ENCODE assay signal across 8 mouse cellular contexts in genomic region chr9:108573774-108574690, GRCm38 (mm10). TPM values are rescaled to one million over a fixed set of nuclear protein-coding genes. Genes with fewer than 3 reads are reported as not detected.
DNase-seq lines count a peak whose midpoint lies in the region; ATAC-seq and TF ChIP-seq lines count a peak whose summit lies in the region.

No protein-coding gene starts in this region.

- H3K9ac ChIP-seq in midbrain, embryonic 15.5 days: no peak overlapping the region

- peaks cover 72% of the 10 kb centered on the region for H3K4me1 ChIP-seq in embryonic facial prominence, embryonic 10.5 days
- H3K4me1 ChIP-seq in midbrain, embryonic 15.5 days: peaks cover 67% of the 10 kb centered on the region

- intact Hi-C loops in gastrocnemius, adult 2 months (cut with DNase I): no loop called here
- intact Hi-C loops in gastrocnemius, postnatal 36 days (cut with DNase I): no loop called here

- DNase-seq in gastrocnemius, adult 2 months: peak; percentile 56
- DNase-seq in gastrocnemius, postnatal 36 days: no peak
- DNase-seq in urinary bladder, postnatal 14 days (ENCODE audit: low spot score): peak; percentile 59
- DNase-seq in urinary bladder, adult 2 months (ENCODE audit: low spot score): no peak
- DNase-seq in embryonic facial prominence, embryonic 10.5 days (ENCODE audit: low spot score): peak; percentile 85
- peak; percentile 84 for DNase-seq in kidney, postnatal 10 days

- H3K9me3 ChIP-seq in embryonic facial prominence, embryonic 10.5 days: no peaks in the 10 kb centered on the region
- no peaks in the 10 kb centered on the region for H3K9me3 ChIP-seq in midbrain, embryonic 15.5 days

- H3K4me3 ChIP-seq in gastrocnemius, adult 2 months: no peak overlapping the region
- peak overlapping the region; percentile 71; the same call in 1 of the 2 replicates for H3K4me3 ChIP-seq in embryonic facial prominence, embryonic 10.5 days
- H3K4me3 ChIP-seq in midbrain, embryonic 15.5 days: no peak overlapping the region

- no peak overlapping the region for H3K27ac ChIP-seq in gastrocnemius, adult 2 months
- no peak overlapping the region for H3K27ac ChIP-seq in embryonic facial prominence, embryonic 10.5 days (replicated peaks)
- H3K27ac ChIP-seq in midbrain, embryonic 15.5 days: no peak overlapping the region

- H3K4me2 ChIP-seq in midbrain, embryonic 15.5 days: peak overlapping the region; percentile 72; the same call in 1 of the 2 replicates

- 50% methylated on average over 26 of the region's 26 CpGs for WGBS in embryonic facial prominence, embryonic 10.5 days
- WGBS in midbrain, embryonic 15.5 days: 50% methylated on average over 26 of the region's 26 CpGs

- no peaks in the 10 kb centered on the region for H3K27me3 ChIP-seq in embryonic facial prominence, embryonic 10.5 days (replicated peaks; ENCODE audit: low read depth, poor library complexity, severe bottlenecking)
- H3K27me3 ChIP-seq in midbrain, embryonic 15.5 days (replicated peaks): no peaks in the 10 kb centered on the region

- no peak for ATAC-seq in midbrain, embryonic 15.5 days (replicated peaks)
- no peak for ATAC-seq in monocyte, adult 5-6 weeks (replicated peaks; ENCODE audit: insufficient number of reproducible peaks, low FRiP score, low TSS enrichment, poor library complexity, severe bottlenecking)

- peaks cover 67% of the 10 kb centered on the region for H3K36me3 ChIP-seq in embryonic facial prominence, embryonic 10.5 days (replicated peaks)
- H3K36me3 ChIP-seq in midbrain, embryonic 15.5 days (replicated peaks): peaks cover 29% of the 10 kb centered on the region

- peak; percentile 40 for TF ChIP-seq CTCF in gastrocnemius, adult 2 months (IDR thresholded peaks at IDR 0.05)

RNA-seq across cellular contexts. Expression of gene Dalrd3, which starts 4.3 kb away (rescaled TPM):
- total RNA-seq in gastrocnemius, adult 2 months (2021): 10 to 100 TPM in 1 of 2 experiments, 1 to 10 TPM in 1; 8.0 to 11.3 TPM
- 10 to 100 TPM; 10.1 to 12.3 TPM for total RNA-seq in gastrocnemius, postnatal 36 days (2021)
- 120 and 184 TPM in 2 replicates for polyA plus RNA-seq in urinary bladder, adult 2 months (2012; rRNA removed)
- polyA plus RNA-seq in embryonic facial prominence, embryonic 10.5 days (2016; fragmentation: Nextera tagmentation; extraction: Ambion mirVana): 191 and 200 TPM in 2 replicates
- 336 and 351 TPM in 2 replicates for polyA plus RNA-seq in midbrain, embryonic 15.5 days (2015; fragmentation: Nextera tagmentation; extraction: Ambion mirVana)
- 30.3 to 61.1 TPM (median 44.8 TPM) in 3 replicates for total RNA-seq in monocyte, adult 5-6 weeks (2017)

RNA-seq across cellular contexts. Expression of gene Wdr6, which starts 4.5 kb away (rescaled TPM):
- total RNA-seq in gastrocnemius, adult 2 months (2021): 1 to 10 TPM; 6.7 to 7.3 TPM
- 1 to 10 TPM; 4.6 to 5.6 TPM for total RNA-seq in gastrocnemius, postnatal 36 days (2021)
- polyA plus RNA-seq in urinary bladder, adult 2 months (2012; rRNA removed): 48.9 and 59.1 TPM in 2 replicates
- 200 and 215 TPM in 2 replicates for polyA plus RNA-seq in embryonic facial prominence, embryonic 10.5 days (2016; fragmentation: Nextera tagmentation; extraction: Ambion mirVana)
- 404 and 429 TPM in 2 replicates for polyA plus RNA-seq in midbrain, embryonic 15.5 days (2015; fragmentation: Nextera tagmentation; extraction: Ambion mirVana)
- total RNA-seq in monocyte, adult 5-6 weeks (2017): 3.6 to 11.4 TPM (median 5.8 TPM) in 3 replicates

RNA-seq across cellular contexts. Expression of gene Ndufaf3, which starts 6.8 kb away (rescaled TPM):
- 10 to 100 TPM; 20.6 to 39.2 TPM for total RNA-seq in gastrocnemius, adult 2 months (2021)
- 10 to 100 TPM; 29.2 to 29.6 TPM for total RNA-seq in gastrocnemius, postnatal 36 days (2021)
- polyA plus RNA-seq in urinary bladder, adult 2 months (2012; rRNA removed): 26.2 and 33.6 TPM in 2 replicates
- 42.4 and 44.1 TPM in 2 replicates for polyA plus RNA-seq in embryonic facial prominence, embryonic 10.5 days (2016; fragmentation: Nextera tagmentation; extraction: Ambion mirVana)
- 75.2 and 76.8 TPM in 2 replicates for polyA plus RNA-seq in midbrain, embryonic 15.5 days (2015; fragmentation: Nextera tagmentation; extraction: Ambion mirVana)
- 8.3 to 13.4 TPM (median 8.5 TPM) in 3 replicates for total RNA-seq in monocyte, adult 5-6 weeks (2017)

RNA-seq across cellular contexts. Expression of gene Impdh2, which starts 13.9 kb away (rescaled TPM):
- total RNA-seq in gastrocnemius, adult 2 months (2021): 10 to 100 TPM; 59.7 to 67.4 TPM
- total RNA-seq in gastrocnemius, postnatal 36 days (2021): 10 to 100 TPM; 47.6 to 58.0 TPM
- polyA plus RNA-seq in urinary bladder, adult 2 months (2012; rRNA removed): 93.9 and 106 TPM in 2 replicates
- 235 and 254 TPM in 2 replicates for polyA plus RNA-seq in embryonic facial prominence, embryonic 10.5 days (2016; fragmentation: Nextera tagmentation; extraction: Ambion mirVana)
- polyA plus RNA-seq in midbrain, embryonic 15.5 days (2015; fragmentation: Nextera tagmentation; extraction: Ambion mirVana): 101 TPM in 2 replicates
- total RNA-seq in monocyte, adult 5-6 weeks (2017): 62.6 to 85.5 TPM (median 75.7 TPM) in 3 replicates

RNA-seq across cellular contexts. Expression of gene P4htm, which starts 23.4 kb away (rescaled TPM):
- total RNA-seq in gastrocnemius, adult 2 months (2021): 1 to 10 TPM; 3.7 to 3.9 TPM
- 1 to 10 TPM; 3.1 to 3.5 TPM for total RNA-seq in gastrocnemius, postnatal 36 days (2021)
- 21.6 and 21.7 TPM in 2 replicates for polyA plus RNA-seq in urinary bladder, adult 2 months (2012; rRNA removed)
- 7.0 and 7.2 TPM in 2 replicates for polyA plus RNA-seq in embryonic facial prominence, embryonic 10.5 days (2016; fragmentation: Nextera tagmentation; extraction: Ambion mirVana)
- polyA plus RNA-seq in midbrain, embryonic 15.5 days (2015; fragmentation: Nextera tagmentation; extraction: Ambion mirVana): 32.7 and 38.5 TPM in 2 replicates
- total RNA-seq in monocyte, adult 5-6 weeks (2017): 0.75 to 2.6 TPM (median 0.87 TPM) in 3 replicates

Comparison
In these comparisons a context has a peak if more than half of its experiments do, and no peak if none do; other contexts are left out.
1. DNase-seq: peak in gastrocnemius, adult 2 months (single experiment), urinary bladder, postnatal 14 days (single experiment), embryonic facial prominence, embryonic 10.5 days (single experiment) and kidney, postnatal 10 days (single experiment); none in gastrocnemius, postnatal 36 days (0 of 2) and urinary bladder, adult 2 months (single experiment).